Mouse (Mus musculus) heart, adult 8-10 months (tissue): ENCODE measurements around the gene Hist2h3c1. TPM values are rescaled to one million over a fixed set of nuclear protein-coding genes. Genes with fewer than 3 reads are reported as not detected.
"Not testable (repeated sequence)": the region's sequence is repeated elsewhere in the genome, so short reads cannot be mapped to it uniquely, and the experiment has no call there.

Experiments used
- DNase-seq: peaks from one replicate; pipeline ENCODE4 v3.0.0; 2022; ENCODE audit warnings: low spot score
- total RNA-seq, 4 experiments: library from RNA; stranded (reverse); gene quantifications; 2 replicates each; pipeline ENCODE4 v1.2.4; 2022

Hist2h3c1 gene
- not detected for total RNA-seq

- not testable (repeated sequence) for DNase-seq
These were observed at the start of gene Hist2h3c1 for GRCm38 (mm10) chr3:96246427-96246856. TSS of gene Hist2h3c1 (plus strand) at chr3:96246685.

- peak; percentile 91 for DNase-seq
These were observed 49.2 kb upstream of the Hist2h3c1 start for GRCm38 (mm10) chr3:96197129-96197749.

- no peak for DNase-seq
These were observed 48.3 kb upstream of the Hist2h3c1 start for GRCm38 (mm10) chr3:96198181-96198580.

- not testable (repeated sequence) for DNase-seq
These were observed 47.8 kb upstream of the Hist2h3c1 start for GRCm38 (mm10) chr3:96198601-96199251.

- DNase-seq, result no peak
These were observed 46.8 kb upstream of the Hist2h3c1 start for GRCm38 (mm10) chr3:96199731-96200130.

GRCm38 (mm10) chr3:96207819-96208218 is 38.7 kb upstream of the Hist2h3c1 start:
- DNase-seq, result no peak

GRCm38 (mm10) chr3:96209242-96209641 is 37.2 kb upstream of the Hist2h3c1 start:
- DNase-seq, result no peak

- DNase-seq, result no peak
These were observed 27.3 kb upstream of the Hist2h3c1 start for GRCm38 (mm10) chr3:96219191-96219641.

GRCm38 (mm10) chr3:96219661-96220130 is 26.8 kb upstream of the Hist2h3c1 start, which contains the start of the genes Bola1 and Hist2h2ab:
TSS of gene Bola1 (minus strand) at chr3:96219709.
TSS of gene Hist2h2ab (plus strand) at chr3:96219865.
- DNase-seq, result peak; percentile 92

- DNase-seq, result not testable (repeated sequence)
These were observed 26.2 kb upstream of the Hist2h3c1 start for GRCm38 (mm10) chr3:96220131-96220764.

GRCm38 (mm10) chr3:96220765-96221639 is 25.5 kb upstream of the Hist2h3c1 start, which contains the start of the genes Hist2h2ac and Hist2h2be:
TSS of gene Hist2h2ac (minus strand) at chr3:96220880.
TSS of gene Hist2h2be (plus strand) at chr3:96221119.
- peak; percentile 96 for DNase-seq

GRCm38 (mm10) chr3:96221640-96222038 is 24.8 kb upstream of the Hist2h3c1 start:
- no peak for DNase-seq

- DNase-seq, result no peak
These were observed 23.7 kb upstream of the Hist2h3c1 start for GRCm38 (mm10) chr3:96222774-96223173.

GRCm38 (mm10) chr3:96225421-96225820 is 21.1 kb upstream of the Hist2h3c1 start:
- no peak for DNase-seq

GRCm38 (mm10) chr3:96226695-96227648 is 19.5 kb upstream of the Hist2h3c1 start:
- DNase-seq, result peak; percentile 47

GRCm38 (mm10) chr3:96228828-96229227 is 17.7 kb upstream of the Hist2h3c1 start:
- no peak for DNase-seq

- DNase-seq, result no peak
These were observed 16.1 kb upstream of the Hist2h3c1 start for GRCm38 (mm10) chr3:96230404-96230803.

GRCm38 (mm10) chr3:96230910-96231757 is 15.4 kb upstream of the Hist2h3c1 start:
- DNase-seq, result no peak

- DNase-seq, result no peak
These were observed 14.7 kb upstream of the Hist2h3c1 start for GRCm38 (mm10) chr3:96231758-96232120.
